Mouse (Mus musculus) bone marrow macrophage, adult 2 months (primary cell): ENCODE results near the gene Patl1.

Experiments used
- CTCF ChIP-seq: IDR thresholded peaks from 2 replicates; pipeline ENCODE4 v1.5.1; 2012; ENCODE audit warnings: low read depth, mild to moderate bottlenecking, low read length, moderate library complexity
- POLR2A ChIP-seq: IDR thresholded peaks from 2 replicates; pipeline ENCODE4 v1.6.1; 2012; ENCODE audit warnings: mild to moderate bottlenecking, low read depth, low read length, borderline replicate concordance

GRCm38 (mm10) chr19:11987841-11988240 is 75.6 kb downstream of the Patl1 start:
- no peak for TF ChIP-seq CTCF
- TF ChIP-seq POLR2A = no peak
